Comparison of ENCODE assay signal across 13 mouse cellular contexts in genomic region chr11:8689515-8689914, GRCm38 (mm10). TPM values are rescaled to one million over a fixed set of nuclear protein-coding genes. Genes with fewer than 3 reads are reported as not detected.
A peak's percentile ranks its signal among the peaks of the same experiment; 100 is the strongest.
DNase-seq lines count a peak whose midpoint lies in the region; ATAC-seq and TF ChIP-seq lines count a peak whose summit lies in the region.
"Had no signal": no experiment of that assay in that cellular context is flagged by ENCODE, and none has a peak within 500 bp of the region (broad histone marks: within the 10 kb centered on the region; RNA-seq: fewer than 3 reads in every experiment).

No protein-coding gene starts in this region.

- H3K27me3 ChIP-seq in intestine, embryonic 15.5 days (replicated peaks): no peaks in the 10 kb centered on the region
- no peaks in the 10 kb centered on the region for H3K27me3 ChIP-seq in intestine, postnatal 0 days (replicated peaks; ENCODE audit: control insufficient read depth, insufficient read depth, low read length)
- H3K27me3 ChIP-seq in lung, embryonic 16.5 days (ENCODE audit: control insufficient read depth, insufficient read depth, low read depth, low read length): no peaks in the 10 kb centered on the region
- H3K27me3 ChIP-seq in stomach, embryonic 16.5 days (ENCODE audit: control insufficient read depth, insufficient read depth, low read length): no peaks in the 10 kb centered on the region
- H3K27me3 ChIP-seq in midbrain, embryonic 14.5 days (ENCODE audit: control insufficient read depth, insufficient read depth, low read length): no peaks in the 10 kb centered on the region
- H3K27me3 ChIP-seq in hindbrain, postnatal 0 days (ENCODE audit: insufficient read depth, low read length): no peaks in the 10 kb centered on the region
- H3K27me3 ChIP-seq: neural tube, embryonic 12.5 days had no signal

- 77% methylated on average over 7 of the region's 7 CpGs for WGBS in intestine, embryonic 15.5 days
- WGBS in intestine, postnatal 0 days: 73% methylated on average over 7 of the region's 7 CpGs
- WGBS in lung, embryonic 16.5 days: 70% methylated on average over 7 of the region's 7 CpGs
- 78% methylated on average over 7 of the region's 7 CpGs for WGBS in stomach, embryonic 16.5 days
- 90% methylated on average over 7 of the region's 7 CpGs for WGBS in midbrain, embryonic 14.5 days
- WGBS in hindbrain, postnatal 0 days: 87% methylated on average over 7 of the region's 7 CpGs

- H3K4me1 ChIP-seq in intestine, embryonic 15.5 days (replicated peaks): peaks cover 29% of the 10 kb centered on the region
- H3K4me1 ChIP-seq in intestine, postnatal 0 days (replicated peaks; ENCODE audit: control insufficient read depth, insufficient read depth, low read length): no peaks in the 10 kb centered on the region
- peaks cover 31% of the 10 kb centered on the region for H3K4me1 ChIP-seq in lung, embryonic 16.5 days (replicated peaks; ENCODE audit: control insufficient read depth, insufficient read depth, low read length)
- H3K4me1 ChIP-seq in stomach, embryonic 16.5 days (ENCODE audit: control insufficient read depth, insufficient read depth, low read length): peaks cover 29% of the 10 kb centered on the region
- H3K4me1 ChIP-seq in midbrain, embryonic 14.5 days (ENCODE audit: control insufficient read depth, insufficient read depth, low read length): peaks cover 18% of the 10 kb centered on the region
- peaks cover 15% of the 10 kb centered on the region; the same call in 1 of the 2 replicates for H3K4me1 ChIP-seq in hindbrain, postnatal 0 days (ENCODE audit: insufficient read depth, low read length)

- H3K27ac ChIP-seq in intestine, embryonic 15.5 days: 0 out of 2 replicates have a peak overlapping the region, but pooled peaks have one; percentile 17
- H3K27ac ChIP-seq in intestine, postnatal 0 days (ENCODE audit: low read depth, low read length): no peak overlapping the region
- H3K27ac ChIP-seq in lung, embryonic 16.5 days (ENCODE audit: low read length): peak overlapping the region; percentile 33; the same call in 1 of the 2 replicates
- 0 out of 2 replicates have a peak overlapping the region, but pooled peaks have one; percentile 3 for H3K27ac ChIP-seq in stomach, embryonic 16.5 days (ENCODE audit: low read length)
- H3K27ac ChIP-seq in midbrain, embryonic 14.5 days (replicated peaks; ENCODE audit: low read depth, low read length): no peak overlapping the region
- H3K27ac ChIP-seq in hindbrain, postnatal 0 days: no peak overlapping the region
- H3K27ac ChIP-seq: neural tube, embryonic 12.5 days had no signal

- no peaks in the 10 kb centered on the region for H3K9me3 ChIP-seq in intestine, embryonic 15.5 days
- no peaks in the 10 kb centered on the region for H3K9me3 ChIP-seq in intestine, postnatal 0 days (ENCODE audit: control insufficient read depth)
- no peaks in the 10 kb centered on the region for H3K9me3 ChIP-seq in lung, embryonic 16.5 days (ENCODE audit: control insufficient read depth, low read length)
- H3K9me3 ChIP-seq in stomach, embryonic 16.5 days (replicated peaks; ENCODE audit: control insufficient read depth, low read length): no peaks in the 10 kb centered on the region
- H3K9me3 ChIP-seq in midbrain, embryonic 14.5 days (ENCODE audit: control insufficient read depth, low read length): no peaks in the 10 kb centered on the region
- H3K9me3 ChIP-seq in hindbrain, postnatal 0 days (ENCODE audit: low read length): no peaks in the 10 kb centered on the region
- H3K9me3 ChIP-seq: G1E; neural tube, embryonic 12.5 days had no signal

- H3K4me2 ChIP-seq in intestine, embryonic 15.5 days (replicated peaks): no peak overlapping the region
- H3K4me2 ChIP-seq in intestine, postnatal 0 days (replicated peaks; ENCODE audit: low read depth): no peak overlapping the region
- H3K4me2 ChIP-seq in lung, embryonic 16.5 days (ENCODE audit: low read depth, low read length): no peak overlapping the region
- H3K4me2 ChIP-seq in stomach, embryonic 16.5 days (ENCODE audit: low read depth, low read length): no peak overlapping the region
- H3K4me2 ChIP-seq in midbrain, embryonic 14.5 days (ENCODE audit: low read length): no peak overlapping the region
- no peak overlapping the region for H3K4me2 ChIP-seq in hindbrain, postnatal 0 days (ENCODE audit: low read depth, low read length)
- H3K4me2 ChIP-seq: neural tube, embryonic 12.5 days had no signal

- TF ChIP-seq CTCF in intestine, postnatal 0 days (IDR thresholded peaks at IDR 0.05; ENCODE audit: low read depth): no peak
- TF ChIP-seq CTCF in hindbrain, postnatal 0 days (IDR thresholded peaks at IDR 0.05; ENCODE audit: low read depth): no peak

- no peak overlapping the region for H3K9ac ChIP-seq in intestine, embryonic 15.5 days
- no peak overlapping the region for H3K9ac ChIP-seq in intestine, postnatal 0 days (ENCODE audit: low read depth, low read length)
- no peak overlapping the region for H3K9ac ChIP-seq in lung, embryonic 16.5 days (ENCODE audit: low read length)
- no peak overlapping the region for H3K9ac ChIP-seq in stomach, embryonic 16.5 days (ENCODE audit: low read length)
- no peak overlapping the region for H3K9ac ChIP-seq in midbrain, embryonic 14.5 days (replicated peaks; ENCODE audit: low read length)
- H3K9ac ChIP-seq in hindbrain, postnatal 0 days (replicated peaks; ENCODE audit: low read length): no peak overlapping the region
- H3K9ac ChIP-seq: neural tube, embryonic 12.5 days had no signal

- no peak overlapping the region for H3K4me3 ChIP-seq in intestine, embryonic 15.5 days (replicated peaks)
- H3K4me3 ChIP-seq in intestine, postnatal 0 days (ENCODE audit: low read depth, low read length): no peak overlapping the region
- H3K4me3 ChIP-seq in lung, embryonic 16.5 days (ENCODE audit: low read length): no peak overlapping the region
- no peak overlapping the region for H3K4me3 ChIP-seq in stomach, embryonic 16.5 days (replicated peaks; ENCODE audit: low read length)
- no peak overlapping the region for H3K4me3 ChIP-seq in midbrain, embryonic 14.5 days (replicated peaks; ENCODE audit: low read depth, low read length)
- no peak overlapping the region for H3K4me3 ChIP-seq in hindbrain, postnatal 0 days (ENCODE audit: low read length)
- H3K4me3 ChIP-seq: neural tube, embryonic 12.5 days had no signal

- no peaks in the 10 kb centered on the region for H3K36me3 ChIP-seq in intestine, embryonic 15.5 days
- H3K36me3 ChIP-seq in intestine, postnatal 0 days (ENCODE audit: control insufficient read depth, insufficient read depth): no peaks in the 10 kb centered on the region
- H3K36me3 ChIP-seq in lung, embryonic 16.5 days (ENCODE audit: control insufficient read depth, insufficient read depth, low read length): no peaks in the 10 kb centered on the region
- H3K36me3 ChIP-seq in stomach, embryonic 16.5 days (ENCODE audit: control insufficient read depth, insufficient read depth, low read length): no peaks in the 10 kb centered on the region
- no peaks in the 10 kb centered on the region for H3K36me3 ChIP-seq in midbrain, embryonic 14.5 days (ENCODE audit: control insufficient read depth, insufficient read depth, low read length)
- H3K36me3 ChIP-seq in hindbrain, postnatal 0 days (ENCODE audit: insufficient read depth, low read length): no peaks in the 10 kb centered on the region
- H3K36me3 ChIP-seq: G1E; neural tube, embryonic 12.5 days had no signal

- no peak for ATAC-seq in intestine, embryonic 15.5 days
- ATAC-seq in intestine, postnatal 0 days: no peak
- ATAC-seq in hematopoietic stem cell, adult 5-6 weeks (replicated peaks in 1 of 2; ENCODE audit: insufficient read depth in 1 of 2, low FRiP score in 2 of 2, low TSS enrichment in 1 of 2, low read depth in 1 of 2, poor library complexity in 2 of 2, severe bottlenecking in 2 of 2): peak; percentile 61 to 63
- no peak for ATAC-seq in lung, embryonic 16.5 days (ENCODE audit: low read depth)
- no peak for ATAC-seq in stomach, embryonic 16.5 days (ENCODE audit: insufficient read depth, low FRiP score)
- no peak for ATAC-seq in midbrain, embryonic 14.5 days (ENCODE audit: low FRiP score, low TSS enrichment)
- ATAC-seq in hindbrain, postnatal 0 days: no peak

- no peak for DNase-seq in midbrain, embryonic 14.5 days
- no peak for DNase-seq in right cerebral cortex, postnatal 36 days (ENCODE audit: low spot score in 2 of 2)
- no peak for DNase-seq in hindbrain, postnatal 0 days (ENCODE audit: low spot score)
- DNase-seq: embryo, embryonic 11 days; gastrocnemius, postnatal 36 days; layer of hippocampus, postnatal 36 days had no signal

RNA-seq across cellular contexts. Expression of gene Tns3, which starts 25.2 kb away (rescaled TPM):
- 21.1 and 22.9 TPM in 2 replicates for polyA plus RNA-seq in intestine, embryonic 15.5 days (2015; fragmentation: Nextera tagmentation; extraction: Ambion mirVana)
- 10.5 and 11.4 TPM in 2 replicates for polyA plus RNA-seq in intestine, postnatal 0 days (2015; fragmentation: Nextera tagmentation; extraction: Ambion mirVana)
- 14.9 and 17.4 TPM in 2 replicates for total RNA-seq in hematopoietic stem cell, adult 5-6 weeks (2017)
- polyA plus RNA-seq in lung, embryonic 16.5 days (2015; fragmentation: Nextera tagmentation; extraction: Ambion mirVana): 54.2 and 58.1 TPM in 2 replicates
- polyA plus RNA-seq in stomach, embryonic 16.5 days (2015; fragmentation: Nextera tagmentation; extraction: Ambion mirVana): 28.0 and 30.4 TPM in 2 replicates
- polyA plus RNA-seq in midbrain, embryonic 14.5 days (2014; fragmentation: Nextera tagmentation; extraction: Ambion mirVana): 3.8 and 4.4 TPM in 2 replicates
- total RNA-seq in hindbrain, postnatal 0 days (2014; rRNA removed): 59.0 and 63.6 TPM in 2 replicates
- polyA plus RNA-seq in hindbrain, postnatal 0 days (2015; fragmentation: Nextera tagmentation; extraction: Ambion mirVana): 8.2 and 8.9 TPM in 2 replicates
- polyA plus RNA-seq: G1E had no signal

Comparison
In these comparisons a context has a peak if more than half of its experiments do, and no peak if none do; other contexts are left out.
1. H3K27ac ChIP-seq: peak in intestine, embryonic 15.5 days (single experiment), lung, embryonic 16.5 days (single experiment) and stomach, embryonic 16.5 days (single experiment); none in intestine, postnatal 0 days (single experiment), midbrain, embryonic 14.5 days (single experiment) and hindbrain, postnatal 0 days (single experiment).
2. ATAC-seq: peak in hematopoietic stem cell, adult 5-6 weeks (2 of 2); none in intestine, embryonic 15.5 days (single experiment), intestine, postnatal 0 days (single experiment), lung, embryonic 16.5 days (single experiment), stomach, embryonic 16.5 days (single experiment), midbrain, embryonic 14.5 days (single experiment) and hindbrain, postnatal 0 days (single experiment).